Mouse (Mus musculus): ENCODE results near the gene Hnrnpul1. TPM values are rescaled to one million over a fixed set of nuclear protein-coding genes. Genes with fewer than 3 reads are reported as not detected.
"Not testable (repeated sequence)": the region's sequence is repeated elsewhere in the genome, so short reads cannot be mapped to it uniquely, and the experiment has no call there.

The Hnrnpul1 gene
- polyA plus RNA-seq, 2 experiments = 26.5 to 36.5 TPM

GRCm38 (mm10) chr7:25727800-25728199 lies 26.8 kb downstream of the Hnrnpul1 start:
- H3K27me3 ChIP-seq (ENCODE audit: control insufficient read depth, insufficient read depth, low read length) = no peaks in the 10 kb centered on the region
- ATAC-seq (ENCODE audit: insufficient read depth) = no peak
- H3K36me3 ChIP-seq (replicated peaks; ENCODE audit: control insufficient read depth, insufficient read depth, low read depth) = peaks cover 98% of the 10 kb centered on the region
- H3K4me1 ChIP-seq (replicated peaks; ENCODE audit: control insufficient read depth in 2 of 2, insufficient read depth in 2 of 2, low read length in 1 of 2) = no peaks in the 10 kb centered on the region; a peak in 1 of 4 replicates
- H3K9ac ChIP-seq (replicated peaks) = no peak overlapping the region
- no peak for DNase-seq (ENCODE audit: low read depth in 3 of 3, low spot score in 3 of 3)
- TF ChIP-seq CTCF (IDR thresholded peaks at IDR 0.05; ENCODE audit: low read depth) (no peak), EP300 (IDR thresholded peaks at IDR 0.05; ENCODE audit: low read depth) (no peak)
- H3K27ac ChIP-seq = no peak overlapping the region
- 89% methylated on average over 5 of the region's 5 CpGs for WGBS (ENCODE audit: insufficient replicate concordance)
- H3K9me3 ChIP-seq (ENCODE audit: control insufficient read depth, low read length) = no peaks in the 10 kb centered on the region
- no peak overlapping the region for H3K4me3 ChIP-seq (ENCODE audit: insufficient read depth in 1 of 2, low read depth in 2 of 2, low read length in 2 of 2)
- no peak overlapping the region for H3K4me2 ChIP-seq (ENCODE audit: low read depth)

GRCm38 (mm10) chr7:25725886-25726285 lies 28.7 kb downstream of the Hnrnpul1 start:
- Histone ChIP-seq H3K9me3 (ENCODE audit: control insufficient read depth, low read length) (no peaks in the 10 kb centered on the region), H3K4me3 (ENCODE audit: insufficient read depth in 1 of 2, low read depth in 2 of 2, low read length in 2 of 2) (no peak overlapping the region), H3K4me2 (ENCODE audit: low read depth) (no peak overlapping the region), H3K4me1 (replicated peaks; ENCODE audit: control insufficient read depth in 2 of 2, insufficient read depth in 2 of 2, low read length in 1 of 2) (peaks cover 0 to 6% of the 10 kb centered on the region in 2 experiments; a peak in 3 of 4 replicates), H3K36me3 (replicated peaks; ENCODE audit: control insufficient read depth, insufficient read depth, low read depth) (peaks cover 95% of the 10 kb centered on the region), H3K27me3 (ENCODE audit: control insufficient read depth, insufficient read depth, low read length) (no peaks in the 10 kb centered on the region), H3K9ac (replicated peaks) (no peak overlapping the region), H3K27ac (no peak overlapping the region)
- TF ChIP-seq EP300 (IDR thresholded peaks at IDR 0.05; ENCODE audit: low read depth) = no peak
- TF ChIP-seq CTCF (IDR thresholded peaks at IDR 0.05; ENCODE audit: low read depth) = no peak
- no peak for DNase-seq (ENCODE audit: low read depth in 3 of 3, low spot score in 3 of 3)
- 69% methylated on average over 19 of the region's 19 CpGs for WGBS (ENCODE audit: insufficient replicate concordance)
- no peak for ATAC-seq (ENCODE audit: insufficient read depth)

- H3K4me2 ChIP-seq (ENCODE audit: low read depth); DNase-seq (ENCODE audit: low read depth in 3 of 3, low spot score in 3 of 3); H3K9ac ChIP-seq (replicated peaks); H3K9me3 ChIP-seq (ENCODE audit: control insufficient read depth, low read length); H3K4me3 ChIP-seq (ENCODE audit: insufficient read depth in 1 of 2, low read depth in 2 of 2, low read length in 2 of 2); H3K27me3 ChIP-seq (ENCODE audit: control insufficient read depth, insufficient read depth, low read length): not testable (repeated sequence)
- peak overlapping the region; percentile 27; the same call in 1 of the 2 replicates for H3K27ac ChIP-seq
- peaks cover 62% of the 10 kb centered on the region for H3K36me3 ChIP-seq (replicated peaks; ENCODE audit: control insufficient read depth, insufficient read depth, low read depth)
- H3K4me1 ChIP-seq (replicated peaks; ENCODE audit: control insufficient read depth in 2 of 2, insufficient read depth in 2 of 2, low read length in 1 of 2) = peaks cover 11 to 20% of the 10 kb centered on the region in 2 experiments
- ATAC-seq (ENCODE audit: insufficient read depth) = peak; percentile 41
These were observed 32.8 kb downstream of the Hnrnpul1 start for GRCm38 (mm10) chr7:25721776-25722175.

- 83% methylated on average over 5 of the region's 5 CpGs for WGBS (ENCODE audit: insufficient replicate concordance)
- Histone ChIP-seq H3K27me3 (ENCODE audit: control insufficient read depth, insufficient read depth, low read length) (no peaks in the 10 kb centered on the region), H3K36me3 (replicated peaks; ENCODE audit: control insufficient read depth, insufficient read depth, low read depth) (peaks cover 55% of the 10 kb centered on the region), H3K9ac (replicated peaks) (no peak overlapping the region), H3K4me3 (ENCODE audit: insufficient read depth in 1 of 2, low read depth in 2 of 2, low read length in 2 of 2) (no peak overlapping the region), H3K4me2 (ENCODE audit: low read depth) (no peak overlapping the region), H3K4me1 (replicated peaks; ENCODE audit: control insufficient read depth in 2 of 2, insufficient read depth in 2 of 2, low read length in 1 of 2) (peaks cover 11 to 20% of the 10 kb centered on the region in 2 experiments), H3K27ac (no peak overlapping the region), H3K9me3 (ENCODE audit: control insufficient read depth, low read length) (no peaks in the 10 kb centered on the region)
- TF ChIP-seq EP300 (IDR thresholded peaks at IDR 0.05; ENCODE audit: low read depth) = no peak
- TF ChIP-seq CTCF (IDR thresholded peaks at IDR 0.05; ENCODE audit: low read depth) = no peak
- no peak for ATAC-seq (ENCODE audit: insufficient read depth)
- no peak for DNase-seq (ENCODE audit: low read depth in 3 of 3, low spot score in 3 of 3)
These were observed 33.8 kb downstream of the Hnrnpul1 start for GRCm38 (mm10) chr7:25720760-25721159.

- H3K9me3 ChIP-seq (ENCODE audit: control insufficient read depth, low read length) = no peaks in the 10 kb centered on the region
- 47% methylated on average over 10 of the region's 10 CpGs for WGBS (ENCODE audit: insufficient replicate concordance)
- H3K36me3 ChIP-seq (replicated peaks; ENCODE audit: control insufficient read depth, insufficient read depth, low read depth) = peaks cover 55% of the 10 kb centered on the region
- TF ChIP-seq EP300 (IDR thresholded peaks at IDR 0.05; ENCODE audit: low read depth) = no peak
- TF ChIP-seq CTCF (IDR thresholded peaks at IDR 0.05; ENCODE audit: low read depth) = peak; percentile 97
- H3K4me3 ChIP-seq (ENCODE audit: insufficient read depth in 1 of 2, low read depth in 2 of 2, low read length in 2 of 2) = peak overlapping the region in 1 of 2 experiments; percentile 76; a peak in 1 of 4 replicates
- peaks cover 11 to 20% of the 10 kb centered on the region in 2 experiments for H3K4me1 ChIP-seq (replicated peaks; ENCODE audit: control insufficient read depth in 2 of 2, insufficient read depth in 2 of 2, low read length in 1 of 2)
- DNase-seq (ENCODE audit: low read depth in 3 of 3, low spot score in 3 of 3) (peak; percentile 43 to 53 (median 50)), ATAC-seq (ENCODE audit: insufficient read depth) (no peak)
- H3K27ac ChIP-seq = peak overlapping the region; percentile 48
- H3K27me3 ChIP-seq (ENCODE audit: control insufficient read depth, insufficient read depth, low read length) = no peaks in the 10 kb centered on the region
- H3K9ac ChIP-seq (replicated peaks) = peak overlapping the region; percentile 76; the same call in 1 of the 2 replicates
- H3K4me2 ChIP-seq (ENCODE audit: low read depth) = peak overlapping the region; percentile 86
These were observed 34.6 kb downstream of the Hnrnpul1 start for GRCm38 (mm10) chr7:25719761-25720610.

Measured in liver, embryonic 14.5 days (tissue).